Mouse (Mus musculus) forelimb bud, embryonic 11.5 days (tissue): ENCODE data around the gene Kpna7.
"Not testable (repeated sequence)": the region's sequence is repeated elsewhere in the genome, so short reads cannot be mapped to it uniquely, and the experiment has no call there.

Source experiments
- DNase-seq: peaks from one replicate; pipeline ENCODE4 v3.0.0-alpha.2; 2012; ENCODE audit warnings: low read depth, low spot score

Gene Kpna7

DNA sequence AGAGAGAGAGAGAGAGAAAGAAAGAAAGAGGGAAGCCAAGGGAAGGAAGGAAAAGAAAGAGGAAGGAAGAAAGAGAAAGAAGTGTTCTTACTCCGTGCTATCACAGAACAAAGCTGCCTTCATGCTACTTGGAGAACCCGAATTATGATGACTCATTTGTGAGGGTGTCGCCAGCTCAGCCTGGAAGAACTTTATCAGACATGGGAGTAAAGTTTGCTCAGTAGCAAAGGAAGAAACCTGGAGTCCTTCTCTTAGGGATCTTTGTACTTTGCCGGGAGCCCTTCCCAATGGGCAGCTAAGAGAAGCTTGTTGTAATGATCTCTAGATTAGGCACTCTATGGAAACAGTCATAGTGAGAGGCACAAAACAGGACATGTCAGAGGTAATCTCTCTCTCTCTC, 18.9 kb upstream of the Kpna7 start:
- DNase-seq: no peak

DNA sequence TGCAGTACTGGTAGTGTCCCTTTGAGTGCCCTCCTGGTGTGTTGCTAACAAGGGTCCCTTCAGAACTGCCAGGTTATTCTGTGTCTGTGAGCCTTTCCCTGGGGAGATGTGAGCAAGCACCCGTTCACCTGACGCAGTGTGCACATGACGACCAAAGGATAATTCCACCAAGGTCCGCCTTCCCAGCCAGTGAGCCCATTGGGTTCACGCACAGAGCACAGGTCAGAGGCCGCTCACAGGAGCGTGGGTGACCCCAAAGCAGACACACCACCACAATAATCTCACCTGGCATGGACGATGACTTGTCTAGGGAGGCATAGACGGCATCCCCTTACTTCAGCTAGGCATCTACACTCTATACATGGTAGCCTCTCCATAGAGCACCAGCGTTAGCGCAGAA, 17.6 kb upstream of the Kpna7 start:
- DNase-seq: not testable (repeated sequence)

DNA sequence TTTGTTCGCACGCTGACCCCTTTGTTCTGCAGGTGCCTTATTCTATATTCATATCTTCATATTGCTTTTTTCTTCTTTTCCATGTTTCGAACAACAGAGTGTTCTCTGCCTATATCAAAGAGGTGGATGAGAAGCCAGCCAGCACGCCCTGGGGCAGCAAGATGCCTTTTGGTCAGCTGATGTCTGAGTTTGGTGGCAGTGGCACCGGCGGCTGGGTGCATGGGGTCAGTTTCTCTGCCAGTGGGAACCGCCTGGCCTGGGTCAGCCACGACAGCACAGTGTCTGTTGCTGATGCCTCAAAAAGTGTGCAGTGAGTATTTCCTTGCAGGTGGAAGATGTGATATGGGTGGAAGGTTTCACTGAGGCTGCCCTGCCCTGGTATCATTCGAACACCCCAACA, 17.1 kb upstream of the Kpna7 start:
- no peak for DNase-seq

DNA sequence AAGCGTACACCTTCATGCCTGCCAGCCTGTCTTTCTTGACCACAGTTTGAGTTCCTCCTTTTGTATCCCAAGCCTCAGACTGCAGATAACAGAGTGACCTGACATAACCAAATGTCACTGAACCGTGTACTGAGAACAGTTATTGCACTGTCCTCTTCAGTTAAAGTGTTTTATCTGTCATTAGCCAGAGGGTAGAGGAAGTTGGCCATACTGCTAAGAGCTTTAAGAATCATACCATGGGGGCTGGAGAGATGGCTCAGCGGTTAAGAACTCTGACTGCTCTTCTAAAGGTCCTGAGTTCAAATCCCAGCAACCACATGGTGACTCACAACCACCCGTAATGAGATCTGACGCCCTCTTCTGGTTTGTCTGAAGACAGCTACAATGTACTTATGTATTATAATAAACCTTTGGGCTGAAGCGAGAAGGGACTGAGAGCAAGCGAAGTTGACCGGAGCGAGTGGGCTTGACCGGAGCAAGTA, 14.6 kb upstream of the Kpna7 start:
- DNase-seq: no peak

DNA sequence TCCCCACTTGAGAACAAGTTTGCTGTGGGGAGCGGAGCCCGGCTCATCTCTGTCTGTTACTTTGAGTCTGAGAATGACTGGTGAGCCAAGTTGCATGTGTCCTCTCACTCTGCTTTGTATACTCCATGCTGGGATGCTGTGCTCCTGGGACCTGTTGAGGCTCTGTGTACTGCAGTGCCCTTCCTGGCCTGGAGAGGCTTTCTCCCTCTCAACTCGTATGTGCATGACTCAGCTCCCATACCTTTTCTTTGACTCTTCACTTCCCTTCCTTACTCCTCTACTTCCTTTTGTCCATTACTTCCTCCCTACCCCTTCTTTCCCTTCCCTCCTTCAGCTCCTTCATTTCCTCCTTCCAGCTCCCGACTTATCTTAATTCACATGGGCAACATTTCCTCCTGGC, 12.4 kb upstream of the Kpna7 start:
- no peak for DNase-seq

DNA sequence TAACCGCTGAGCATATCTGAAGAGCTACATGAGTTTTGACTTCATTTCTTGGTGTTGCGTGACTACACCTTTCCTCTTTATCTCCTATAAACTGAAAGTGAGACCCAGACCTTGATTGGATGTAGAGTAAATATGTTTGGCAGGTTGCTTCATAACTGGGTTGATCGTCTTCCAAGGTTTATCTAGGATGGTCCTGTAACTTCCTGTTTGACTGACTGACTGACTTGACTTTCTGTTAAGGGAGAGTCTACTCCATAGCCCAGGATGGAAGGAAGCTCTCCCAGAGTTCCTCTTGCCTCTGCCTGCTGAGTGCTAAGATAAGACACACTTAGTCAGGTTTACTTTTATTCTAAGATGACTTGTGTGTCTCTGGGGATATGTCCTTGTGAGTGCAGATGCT, 6.0 kb upstream of the Kpna7 start:
- DNase-seq: no peak

DNA sequence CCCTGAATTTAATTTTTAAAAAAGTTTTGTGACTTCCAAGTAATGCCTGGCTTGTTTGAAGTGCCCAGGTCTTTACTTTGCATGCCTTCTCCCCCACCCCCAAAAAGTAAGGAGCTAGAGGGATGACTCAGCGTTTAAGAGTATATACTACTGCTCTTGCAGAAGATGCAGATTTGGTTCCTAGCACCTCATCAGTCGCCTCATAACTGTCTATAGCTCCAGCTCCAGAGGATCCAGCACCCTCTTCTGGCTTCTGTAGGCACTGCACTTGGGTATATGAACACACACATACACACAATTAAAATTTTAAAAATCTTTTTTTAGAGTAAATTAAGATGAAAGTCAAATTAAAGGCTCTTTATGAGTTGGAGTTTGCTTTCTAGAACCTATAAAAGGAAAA, 4.4 kb upstream of the Kpna7 start:
- no peak for DNase-seq

DNA sequence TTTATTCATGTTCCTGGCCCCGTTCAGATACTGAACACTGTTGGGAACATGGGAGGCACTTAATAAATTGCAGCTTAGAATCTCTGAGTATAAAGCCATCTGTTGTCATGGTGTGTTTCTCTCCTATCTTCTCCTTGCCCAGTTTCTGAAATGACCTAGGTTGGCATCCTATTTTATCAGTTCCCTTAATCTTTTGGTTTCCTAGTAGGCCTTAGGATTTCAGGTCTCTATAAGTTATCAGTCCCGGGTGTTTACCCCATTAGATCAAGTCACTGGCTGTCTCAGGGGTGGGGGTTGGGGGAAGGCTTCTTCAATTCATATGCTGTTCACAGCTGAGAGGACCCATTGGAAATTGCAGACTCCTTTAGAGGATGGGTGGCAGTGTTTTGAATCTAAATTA, 992 bp upstream of the Kpna7 start:
- DNase-seq: no peak

DNA sequence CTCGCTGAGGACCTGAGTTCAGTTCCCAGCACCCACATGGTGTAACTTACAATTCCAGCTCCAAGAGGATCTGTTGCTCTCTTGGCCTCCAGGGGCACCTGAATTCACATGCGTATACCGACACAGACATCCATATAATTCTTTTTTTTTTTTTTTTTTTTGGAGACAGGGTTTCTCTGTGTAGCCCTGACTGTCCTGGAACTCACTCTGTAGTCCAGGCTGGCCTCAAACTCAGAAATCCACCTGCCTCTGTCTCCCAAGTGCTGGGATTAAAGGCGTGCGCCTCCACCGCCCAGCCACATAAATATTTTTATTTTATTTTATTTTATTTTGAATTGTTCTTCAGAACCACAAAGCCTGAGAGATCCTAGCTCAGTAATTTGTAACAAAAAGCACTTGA, 629 bp downstream of the Kpna7 start:
- not testable (repeated sequence) for DNase-seq

DNA sequence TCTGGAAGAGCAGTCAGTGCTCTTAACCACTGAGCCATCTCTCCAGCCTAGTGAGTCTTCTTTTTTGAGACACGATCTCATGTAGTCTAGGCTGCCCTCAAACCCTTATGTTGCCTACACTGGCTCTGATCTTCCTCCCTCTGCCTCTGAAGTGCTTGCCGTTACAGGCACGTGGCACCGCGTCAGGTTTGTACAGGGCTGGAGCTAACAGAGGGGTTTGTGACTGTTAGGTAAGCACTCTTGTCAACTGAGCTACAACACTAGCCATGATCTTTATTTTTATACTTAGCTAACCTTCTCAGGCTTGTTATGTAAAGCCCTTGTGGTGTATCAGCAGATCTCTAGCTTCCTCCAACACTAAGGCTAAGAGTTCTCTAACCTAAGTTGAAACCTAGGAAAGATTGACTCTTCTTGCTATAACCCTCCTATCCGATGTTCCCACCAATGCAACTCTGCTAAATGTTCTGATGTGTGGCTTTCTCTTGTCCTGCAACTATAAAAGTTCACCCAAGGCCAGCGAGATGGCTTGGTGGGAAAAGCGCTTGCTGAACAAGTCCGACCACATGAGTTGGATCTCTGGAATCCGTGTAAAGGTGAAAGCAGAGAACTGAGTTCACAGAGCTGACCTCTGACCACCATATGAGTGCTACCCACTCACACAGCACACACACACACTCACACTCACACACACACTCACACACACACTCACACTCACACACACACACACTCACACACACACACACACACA, 1.8 kb downstream of the Kpna7 start:
- no peak for DNase-seq

DNA sequence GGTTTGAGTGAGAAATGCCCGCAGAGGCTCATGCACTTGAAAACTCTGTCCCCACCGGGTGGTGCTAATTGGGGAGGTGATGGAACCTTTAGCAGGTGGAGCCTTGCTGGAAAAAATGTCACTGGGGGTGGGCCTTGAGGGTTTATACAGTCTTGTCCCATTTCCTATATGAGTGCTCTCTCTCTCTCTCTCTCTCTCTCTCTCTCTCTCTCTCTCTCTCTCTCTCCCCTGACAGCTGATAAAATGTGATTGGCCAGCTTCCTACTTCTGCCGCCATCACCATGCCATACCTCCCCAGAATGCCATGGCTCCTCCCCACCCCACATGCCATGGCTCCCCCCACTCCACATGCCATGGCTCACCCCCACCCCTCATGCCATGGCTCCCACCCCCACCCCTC, 8.7 kb downstream of the Kpna7 start:
- DNase-seq: no peak

DNA sequence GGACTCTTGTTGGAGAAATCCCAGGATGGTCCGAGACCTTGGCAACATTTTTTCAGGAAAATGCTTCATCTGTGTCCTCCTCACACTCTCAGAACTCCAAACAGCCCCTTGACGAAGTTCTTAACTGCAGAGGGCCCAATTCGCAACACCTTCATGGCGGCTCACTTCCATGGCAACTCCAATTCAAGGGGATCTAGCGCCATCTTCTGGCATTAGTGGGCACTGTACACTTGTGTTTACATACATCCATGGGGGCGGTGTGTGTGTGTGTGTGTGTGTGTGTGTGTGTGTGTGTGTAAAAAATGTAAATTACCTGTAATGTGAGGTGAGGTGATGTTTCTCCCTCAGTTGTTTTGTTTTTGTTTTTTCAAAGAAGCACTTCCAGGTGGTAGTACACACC, 12.5 kb downstream of the Kpna7 start:
- no peak for DNase-seq

DNA sequence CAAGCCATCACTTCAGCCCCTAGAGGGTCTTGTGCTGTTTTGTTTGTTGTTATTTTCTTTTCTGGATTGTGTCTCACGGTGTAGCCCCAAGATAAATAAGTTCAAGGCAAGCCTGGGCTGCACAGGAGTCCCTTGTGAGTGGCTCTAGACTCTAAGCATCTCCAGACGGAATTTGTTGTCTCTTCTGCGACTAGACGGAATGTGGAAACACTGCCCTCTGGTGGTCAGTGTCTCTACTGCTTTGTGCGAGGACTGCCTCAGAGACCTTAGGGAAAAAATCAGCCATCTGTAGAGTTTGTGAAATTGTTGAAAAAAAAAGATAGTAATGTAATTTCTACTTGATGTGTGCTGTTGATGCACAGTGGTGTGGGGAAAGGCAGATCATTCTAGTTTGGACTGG, 14.1 kb downstream of the Kpna7 start:
- peak; percentile 83 for DNase-seq

DNA sequence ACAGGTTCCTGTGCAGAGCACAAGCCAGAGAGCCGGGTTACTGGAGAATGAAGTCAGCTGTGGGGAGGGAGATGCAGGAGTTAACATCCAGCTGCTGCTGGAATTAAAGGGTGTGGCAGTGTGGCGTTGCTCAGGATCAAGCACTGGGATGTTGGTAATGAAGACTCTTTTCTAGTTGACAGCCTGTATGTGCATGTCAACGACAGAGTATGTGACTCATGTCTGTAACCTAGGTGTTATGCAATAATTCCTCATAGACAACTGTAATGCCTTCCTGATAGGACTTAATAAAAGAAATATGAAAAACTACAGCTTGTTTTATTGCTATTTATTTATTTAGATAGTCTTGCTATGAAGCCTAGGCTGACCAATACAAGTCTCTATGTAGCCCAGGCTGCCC, 15.0 kb downstream of the Kpna7 start:
- no peak for DNase-seq

DNA sequence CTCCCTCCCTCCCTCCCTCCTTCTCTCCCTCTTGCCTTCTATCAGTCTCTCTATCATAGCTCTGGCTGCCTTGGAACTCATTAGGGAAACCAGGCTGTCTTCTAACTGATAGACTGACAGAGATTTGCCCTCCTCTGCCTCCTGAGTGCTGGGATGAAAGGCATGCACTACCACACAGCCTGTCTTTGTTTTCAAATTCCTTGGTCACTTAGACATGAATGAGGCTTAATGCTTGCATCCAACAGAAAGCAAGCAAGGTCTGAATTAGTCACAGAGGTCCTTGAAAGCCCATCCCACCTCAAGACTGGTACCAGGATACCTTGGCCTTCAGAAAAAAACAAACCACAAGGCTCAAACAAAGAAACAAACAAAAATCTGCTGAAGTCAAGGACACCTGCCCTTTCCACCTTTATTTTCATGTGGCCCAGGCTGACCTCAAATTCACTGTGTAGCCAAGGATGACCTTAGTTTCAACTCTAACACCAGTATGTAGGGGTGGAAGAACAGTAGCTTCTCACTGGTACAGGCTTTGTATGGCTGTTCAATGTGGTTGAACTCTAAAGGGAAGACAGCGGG, 19.0 kb downstream of the Kpna7 start:
- DNase-seq: no peak

DNA sequence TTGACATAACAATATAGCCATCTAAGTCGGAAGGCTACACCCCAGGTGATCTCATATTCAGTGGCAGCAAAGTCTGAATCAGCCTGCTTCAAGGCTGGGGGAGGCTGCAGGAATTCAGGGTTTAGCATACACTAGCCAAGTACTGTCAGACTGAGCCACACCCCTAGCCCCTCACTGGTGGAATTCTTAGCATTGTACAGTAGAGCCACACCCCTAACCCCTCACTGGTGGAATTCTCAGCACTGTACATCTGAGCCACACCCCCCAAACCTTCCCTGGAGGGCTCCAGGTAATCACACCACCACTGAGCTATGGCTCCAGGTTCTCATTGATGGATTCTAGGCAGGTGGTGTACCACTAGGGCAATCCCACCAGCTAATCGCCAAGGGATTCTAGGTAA, 24.3 kb downstream of the Kpna7 start:
- DNase-seq: no peak

DNA sequence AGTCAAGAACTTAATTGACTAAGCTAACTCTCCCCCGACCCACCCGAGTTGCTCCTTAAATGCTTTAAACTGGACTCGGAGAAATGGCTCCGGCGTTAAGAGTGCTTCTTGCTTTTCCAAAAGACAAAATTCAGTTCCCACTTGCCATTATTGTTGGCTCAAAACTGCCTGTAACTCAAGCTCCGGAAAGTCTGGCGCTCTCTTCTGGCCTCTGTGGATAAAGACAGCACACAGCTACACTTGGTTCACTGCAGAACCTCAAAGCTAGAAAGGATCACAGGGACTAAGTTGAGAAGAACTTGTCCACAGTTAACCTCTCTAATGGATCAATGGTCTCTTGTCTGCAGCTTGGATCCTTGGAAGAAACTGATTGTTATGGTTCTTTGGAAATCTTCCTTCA, 25.1 kb downstream of the Kpna7 start:
- DNase-seq: no peak

DNA sequence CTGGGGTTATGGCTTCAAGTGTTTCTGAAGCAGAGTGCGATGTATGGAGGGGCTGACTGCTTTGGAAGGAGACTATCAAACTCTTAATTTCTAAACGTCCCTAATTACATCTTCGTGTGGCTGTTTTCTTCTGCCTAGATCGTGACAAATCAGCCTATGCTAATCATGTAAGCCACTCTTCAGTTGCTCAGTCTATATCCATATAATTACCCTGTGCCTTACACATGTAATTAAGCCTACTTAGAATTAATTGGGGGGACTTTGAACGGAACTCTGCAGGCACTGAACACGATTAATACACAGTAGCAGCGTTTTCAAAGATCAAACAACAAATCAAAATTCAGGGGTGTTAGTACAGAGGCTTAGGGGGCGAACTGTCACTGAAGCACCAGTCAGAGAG, 25.9 kb downstream of the Kpna7 start:
- DNase-seq: no peak

DNA sequence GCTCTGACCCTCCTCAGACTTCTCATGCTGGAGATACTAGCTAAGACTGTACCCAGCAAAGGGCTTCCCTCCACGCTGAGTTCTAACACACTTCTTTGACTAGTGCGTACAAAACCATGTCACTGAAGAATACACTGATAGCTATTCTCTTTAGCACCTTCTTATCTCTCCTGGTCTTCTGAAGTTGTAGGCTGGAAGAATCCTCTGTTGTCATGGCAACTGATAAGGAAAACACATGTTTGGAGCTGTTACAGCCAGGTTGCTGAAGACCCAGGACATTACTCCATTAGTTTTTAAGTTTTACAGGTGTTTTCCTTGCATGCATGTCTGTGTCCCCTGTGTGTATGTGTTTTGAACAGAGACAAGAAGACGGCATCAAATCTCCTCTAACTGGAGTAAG, 29.6 kb downstream of the Kpna7 start:
- DNase-seq: not testable (repeated sequence)

DNA sequence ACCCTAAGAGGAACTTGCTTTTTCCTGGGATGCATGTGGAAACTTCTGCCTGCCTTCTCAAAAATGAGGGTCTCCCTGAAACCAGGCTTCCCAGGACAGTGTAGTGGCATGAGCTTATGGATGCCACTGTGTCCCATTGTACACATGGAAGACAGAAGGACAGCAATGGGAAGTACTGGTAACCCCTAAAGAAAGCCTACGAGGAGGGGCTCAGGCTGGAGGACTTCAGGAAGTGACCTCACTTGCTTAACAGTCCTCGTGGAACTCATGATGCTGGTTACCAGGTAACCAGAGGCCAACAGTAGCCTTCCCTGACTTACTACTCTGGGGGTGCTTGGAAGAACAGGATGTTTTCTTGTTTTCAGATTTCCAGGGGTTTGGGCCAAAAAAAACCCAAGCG, 41.1 kb downstream of the Kpna7 start, which contains the start of gene 1700018F24Rik:
Gene 1700018F24Rik, plus strand, starts transcription at position 301 of the 400 bp plus-strand sequence.
- not testable (repeated sequence) for DNase-seq

DNA sequence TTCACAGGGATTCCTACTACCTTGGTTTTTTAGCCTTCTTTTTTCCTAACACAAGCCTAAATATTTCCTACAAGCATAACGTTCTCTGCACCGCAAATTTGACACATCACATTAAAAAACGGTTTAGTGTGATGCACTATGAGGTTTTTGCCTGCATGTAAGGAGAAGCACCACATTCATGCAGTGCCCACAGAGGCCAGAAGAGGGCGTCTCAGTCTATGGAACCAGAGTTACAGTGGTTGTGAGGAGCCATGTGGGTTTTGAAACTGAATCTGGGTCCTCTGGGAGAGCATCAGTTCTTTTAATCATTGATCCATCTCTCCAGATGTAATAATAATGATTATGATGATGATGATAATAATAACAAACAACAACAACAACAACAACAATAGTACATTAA, 42.2 kb downstream of the Kpna7 start:
- DNase-seq: peak; percentile 12

DNA sequence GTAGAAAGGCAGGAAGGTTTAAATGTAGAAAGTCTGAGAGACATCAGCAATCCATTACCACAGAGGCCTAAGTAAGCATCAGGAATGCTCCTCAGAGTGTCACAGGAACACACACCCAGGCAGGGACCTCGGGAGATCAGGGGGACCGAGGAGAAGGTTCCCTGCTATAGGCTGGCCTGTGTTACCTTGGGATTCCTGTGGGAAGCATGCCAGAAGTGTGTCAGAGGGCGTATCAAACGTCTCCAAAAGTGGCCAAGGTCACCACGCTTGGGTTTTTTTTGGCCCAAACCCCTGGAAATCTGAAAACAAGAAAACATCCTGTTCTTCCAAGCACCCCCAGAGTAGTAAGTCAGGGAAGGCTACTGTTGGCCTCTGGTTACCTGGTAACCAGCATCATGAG, 51.4 kb downstream of the Kpna7 start, which contains the start of gene Gm4871:
Gene Gm4871, minus strand, starts transcription at position 364 of the 400 bp plus-strand sequence.
- not testable (repeated sequence) for DNase-seq

DNA sequence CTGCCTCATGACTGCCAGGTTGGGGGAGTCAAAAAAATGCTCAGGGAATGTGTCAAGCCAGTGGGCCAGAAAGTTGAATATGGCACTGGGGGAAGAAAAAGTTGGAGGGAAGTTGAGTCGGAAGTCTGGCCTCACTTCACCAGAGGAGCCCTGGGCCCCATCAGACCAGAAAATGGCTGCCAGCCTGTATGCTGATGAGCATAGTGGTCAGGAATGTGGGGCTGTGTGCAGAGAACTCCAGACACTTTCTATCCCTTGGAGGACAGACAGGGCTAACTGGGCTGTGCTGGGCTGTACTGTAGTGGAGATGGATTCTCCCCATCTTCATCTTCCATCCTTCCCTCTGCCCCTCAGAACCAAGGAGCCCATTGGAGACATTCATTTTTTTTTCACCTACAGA, 53.4 kb downstream of the Kpna7 start:
- not testable (repeated sequence) for DNase-seq
